Mouse (Mus musculus): Measurements from ENCODE around the gene Slc52a3. TPM values are rescaled to one million over a fixed set of nuclear protein-coding genes. Genes with fewer than 3 reads are reported as not detected.

Gene Slc52a3
- polyA plus RNA-seq, 1 experiment from 2014 or later, result 1.3 TPM

- Histone ChIP-seq H3K27me3 (peaks cover 38% of the 10 kb centered on the region), H3K36me3 (replicated peaks) (peaks cover 6% of the 10 kb centered on the region), H3K9ac (no peak overlapping the region), H3K27ac (replicated peaks) (no peak overlapping the region), H3K4me1 (replicated peaks) (peaks cover 86% of the 10 kb centered on the region), H3K9me3 (replicated peaks) (no peaks in the 10 kb centered on the region), H3K4me2 (no peak overlapping the region), H3K4me3 (replicated peaks) (no peak overlapping the region)
- 57% methylated on average over 5 of the region's 5 CpGs for WGBS (ENCODE audit: insufficient replicate concordance)
- ATAC-seq (ENCODE audit: insufficient read depth), result no peak
Measured at GRCm38 (mm10) chr2:151975295-151975694, 21.0 kb upstream of the Slc52a3 start.

- H3K9ac ChIP-seq, result no peak overlapping the region
- no peak overlapping the region for H3K4me3 ChIP-seq (replicated peaks)
- 72% methylated on average over 3 of the region's 3 CpGs for WGBS (ENCODE audit: insufficient replicate concordance)
- ATAC-seq (ENCODE audit: insufficient read depth), result no peak
- H3K27ac ChIP-seq (replicated peaks), result no peak overlapping the region; the same call in 1 of the 2 replicates
- peaks cover 4% of the 10 kb centered on the region; the same call in 1 of the 2 replicates for H3K36me3 ChIP-seq (replicated peaks)
- peaks cover 84% of the 10 kb centered on the region for H3K4me1 ChIP-seq (replicated peaks)
- H3K4me2 ChIP-seq, result peak overlapping the region; percentile 29; the same call in 1 of the 2 replicates
- H3K27me3 ChIP-seq, result peaks cover 38% of the 10 kb centered on the region
- no peaks in the 10 kb centered on the region for H3K9me3 ChIP-seq (replicated peaks)
Measured at GRCm38 (mm10) chr2:151976067-151976466, 20.2 kb upstream of the Slc52a3 start.

DNA sequence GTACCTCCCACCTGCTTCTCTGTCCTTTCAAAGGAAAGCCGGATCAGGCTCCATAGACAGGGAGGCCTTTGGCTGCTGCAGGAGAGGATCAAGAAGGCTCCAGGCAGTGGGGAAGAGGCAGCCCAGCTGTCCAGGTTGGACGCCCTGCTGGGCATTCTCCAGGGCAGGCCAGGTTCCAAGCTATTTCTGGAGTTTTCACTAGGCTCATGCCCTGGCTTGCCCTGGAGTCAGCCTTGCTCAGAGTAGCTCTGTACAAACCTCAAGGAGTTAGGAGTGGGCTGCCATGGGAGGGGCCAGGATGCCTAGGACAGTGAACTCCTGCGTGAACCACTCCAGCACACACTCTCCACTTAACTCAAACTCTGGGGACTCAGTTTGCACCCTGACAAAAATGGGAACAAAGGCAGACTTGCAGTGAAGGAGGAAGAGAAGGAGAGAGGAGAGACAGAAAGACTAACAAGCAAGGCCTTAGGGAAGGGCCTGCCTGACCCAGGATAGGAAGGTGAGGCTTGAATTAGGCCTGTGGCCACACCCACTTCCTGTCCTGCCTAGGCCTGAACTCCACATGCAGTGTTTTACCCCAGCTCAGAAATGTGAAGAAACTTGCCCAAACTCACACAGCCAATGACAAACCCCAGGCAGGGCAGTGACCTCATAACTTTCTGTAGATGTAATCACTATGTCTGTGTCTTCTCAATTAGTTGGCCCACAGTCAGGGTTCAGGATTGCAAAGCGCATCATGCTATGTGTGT lies 18.4 kb upstream of the Slc52a3 start:
- no peak overlapping the region for H3K9ac ChIP-seq
- peak overlapping the region; percentile 81 for H3K4me2 ChIP-seq
- H3K27ac ChIP-seq (replicated peaks), result peak overlapping the region; percentile 45; the same call in 1 of the 2 replicates
- H3K27me3 ChIP-seq, result peaks cover 28% of the 10 kb centered on the region
- no peaks in the 10 kb centered on the region for H3K9me3 ChIP-seq (replicated peaks)
- H3K4me1 ChIP-seq (replicated peaks), result peaks cover 66% of the 10 kb centered on the region
- H3K4me3 ChIP-seq (replicated peaks), result 0 out of 2 replicates have a peak overlapping the region, but pooled peaks have one; percentile 81
- WGBS (ENCODE audit: insufficient replicate concordance), result 74% methylated on average over 4 of the region's 4 CpGs
- ATAC-seq (ENCODE audit: insufficient read depth), result no peak
- peaks cover 4% of the 10 kb centered on the region; the same call in 1 of the 2 replicates for H3K36me3 ChIP-seq (replicated peaks)

DNA sequence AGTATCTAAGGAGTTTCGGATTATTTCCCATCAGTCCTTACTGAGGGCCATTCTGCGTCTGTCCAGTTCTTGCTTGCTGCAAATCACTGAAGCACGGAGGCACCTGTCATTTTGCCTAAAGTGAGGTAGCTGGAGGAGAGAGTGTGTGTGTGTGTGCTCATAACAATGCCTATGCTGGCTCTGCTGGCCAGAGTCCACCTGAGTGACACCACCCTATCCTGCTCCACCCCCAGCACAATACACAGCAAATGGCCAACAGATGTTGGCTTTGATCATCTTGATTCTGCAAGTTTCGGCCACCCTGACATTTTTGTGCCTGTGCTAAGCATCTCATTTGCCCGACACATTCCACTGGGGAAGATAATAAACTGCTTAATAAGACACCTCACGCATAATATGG lies 17.8 kb upstream of the Slc52a3 start:
- Histone ChIP-seq H3K36me3 (replicated peaks) (peaks cover 4% of the 10 kb centered on the region; the same call in 1 of the 2 replicates), H3K4me3 (replicated peaks) (peak overlapping the region; percentile 81)
- 69% methylated on average over 6 of the region's 6 CpGs for WGBS (ENCODE audit: insufficient replicate concordance)

GRCm38 (mm10) chr2:151979470-151980354 lies 16.6 kb upstream of the Slc52a3 start, which contains the start of gene Fam110a:
TSS of gene Fam110a (minus strand) at chr2:151980219.
- Histone ChIP-seq H3K9me3 (replicated peaks) (no peaks in the 10 kb centered on the region), H3K4me3 (replicated peaks) (peak within 1 kb of the TSS; percentile 81), H3K4me2 (peak within 1 kb of the TSS; percentile 81), H3K27me3 (peaks cover 10% of the 10 kb centered on the region), H3K27ac (replicated peaks) (peak within 1 kb of the TSS; percentile 70), H3K4me1 (replicated peaks) (peaks cover 48% of the 10 kb centered on the region), H3K36me3 (replicated peaks) (peaks cover 4% of the 10 kb centered on the region; the same call in 1 of the 2 replicates), H3K9ac (peak within 1 kb of the TSS; percentile 84)
- under 1% methylated on average over 46 of the region's 46 CpGs for WGBS (ENCODE audit: insufficient replicate concordance)
- peak; percentile 74 for ATAC-seq (ENCODE audit: insufficient read depth)

More for the DNA sequence above, 17.8 kb upstream of the Slc52a3 start:
- Histone ChIP-seq H3K4me2 (peak overlapping the region; percentile 81), H3K9me3 (replicated peaks) (no peaks in the 10 kb centered on the region), H3K27me3 (peaks cover 22% of the 10 kb centered on the region), H3K4me1 (replicated peaks) (peaks cover 60% of the 10 kb centered on the region), H3K27ac (replicated peaks) (peak overlapping the region; percentile 45; the same call in 1 of the 2 replicates), H3K9ac (no peak overlapping the region; the same call in 1 of the 2 replicates)
- no peak for ATAC-seq (ENCODE audit: insufficient read depth)

- peaks cover 4% of the 10 kb centered on the region; the same call in 1 of the 2 replicates for H3K36me3 ChIP-seq (replicated peaks)
- H3K27ac ChIP-seq (replicated peaks), result no peak overlapping the region
- H3K9ac ChIP-seq, result peak overlapping the region; percentile 84; the same call in 1 of the 2 replicates
- H3K4me1 ChIP-seq (replicated peaks), result peaks cover 46% of the 10 kb centered on the region
- peak overlapping the region; percentile 81 for H3K4me2 ChIP-seq
- no peak for ATAC-seq (ENCODE audit: insufficient read depth)
- peaks cover 4% of the 10 kb centered on the region for H3K27me3 ChIP-seq
- H3K4me3 ChIP-seq (replicated peaks), result peak overlapping the region; percentile 81
- 43% methylated on average over 3 of the region's 3 CpGs for WGBS (ENCODE audit: insufficient replicate concordance)
- H3K9me3 ChIP-seq (replicated peaks), result no peaks in the 10 kb centered on the region
Measured at GRCm38 (mm10) chr2:151980355-151980693, 16.0 kb upstream of the Slc52a3 start.

GRCm38 (mm10) chr2:151981268-151981667 lies 15.0 kb upstream of the Slc52a3 start:
- H3K36me3 ChIP-seq (replicated peaks), result peaks cover 4% of the 10 kb centered on the region; the same call in 1 of the 2 replicates
- H3K27me3 ChIP-seq, result peaks cover 4% of the 10 kb centered on the region
- H3K9me3 ChIP-seq (replicated peaks), result no peaks in the 10 kb centered on the region
- no peak overlapping the region for H3K4me3 ChIP-seq (replicated peaks)
- WGBS (ENCODE audit: insufficient replicate concordance), result 23% methylated on average over 6 of the region's 6 CpGs
- peaks cover 50% of the 10 kb centered on the region for H3K4me1 ChIP-seq (replicated peaks)
- no peak overlapping the region for H3K4me2 ChIP-seq
- H3K27ac ChIP-seq (replicated peaks), result no peak overlapping the region
- no peak overlapping the region for H3K9ac ChIP-seq
- no peak for ATAC-seq (ENCODE audit: insufficient read depth)

DNA sequence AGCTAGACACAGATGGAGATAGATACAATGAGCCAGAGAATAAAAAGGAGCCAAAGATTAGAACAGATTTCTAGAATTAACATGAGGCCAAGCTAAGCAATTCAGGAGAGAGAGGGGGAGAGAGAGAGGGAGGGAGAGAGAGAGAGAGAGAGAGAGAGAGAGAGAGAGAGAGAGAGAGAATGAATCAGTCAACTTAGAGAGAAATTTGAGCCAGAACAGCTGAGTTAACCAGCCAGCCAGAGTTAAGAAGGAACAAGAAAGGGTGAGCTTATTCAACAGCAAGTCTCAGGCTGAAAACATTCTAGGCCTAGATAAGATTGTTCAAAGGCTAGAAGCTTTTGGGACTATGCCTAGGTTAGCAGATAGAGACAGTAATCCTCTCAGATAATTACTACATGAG lies 13.8 kb upstream of the Slc52a3 start:
- Histone ChIP-seq H3K4me2 (no peak overlapping the region), H3K4me3 (replicated peaks) (no peak overlapping the region), H3K27me3 (peaks cover 4% of the 10 kb centered on the region), H3K9me3 (replicated peaks) (no peaks in the 10 kb centered on the region), H3K9ac (no peak overlapping the region), H3K4me1 (replicated peaks) (peaks cover 37% of the 10 kb centered on the region), H3K36me3 (replicated peaks) (no peaks in the 10 kb centered on the region), H3K27ac (replicated peaks) (no peak overlapping the region)
- ATAC-seq (ENCODE audit: insufficient read depth), result no peak

- Histone ChIP-seq H3K4me1 (replicated peaks) (peaks cover 22% of the 10 kb centered on the region), H3K4me2 (no peak overlapping the region), H3K9ac (no peak overlapping the region), H3K36me3 (replicated peaks) (no peaks in the 10 kb centered on the region), H3K27me3 (peaks cover 11% of the 10 kb centered on the region), H3K9me3 (replicated peaks) (no peaks in the 10 kb centered on the region), H3K27ac (replicated peaks) (no peak overlapping the region), H3K4me3 (replicated peaks) (no peak overlapping the region)
- no peak for ATAC-seq (ENCODE audit: insufficient read depth)
- WGBS (ENCODE audit: insufficient replicate concordance), result 67% methylated on average over 9 of the region's 9 CpGs
Measured at GRCm38 (mm10) chr2:151984019-151984418, 12.3 kb upstream of the Slc52a3 start.

- Histone ChIP-seq H3K4me2 (no peak overlapping the region), H3K27ac (replicated peaks) (no peak overlapping the region), H3K4me1 (replicated peaks) (peaks cover 8% of the 10 kb centered on the region), H3K4me3 (replicated peaks) (no peak overlapping the region), H3K9me3 (replicated peaks) (no peaks in the 10 kb centered on the region), H3K27me3 (peaks cover 11% of the 10 kb centered on the region), H3K9ac (no peak overlapping the region), H3K36me3 (replicated peaks) (no peaks in the 10 kb centered on the region)
- 40% methylated on average over 7 of the region's 7 CpGs for WGBS (ENCODE audit: insufficient replicate concordance)
- 0 out of 2 replicates have a peak, but pooled peaks have one; percentile 40 for ATAC-seq (ENCODE audit: insufficient read depth)
Measured at GRCm38 (mm10) chr2:151985426-151986172, 10.7 kb upstream of the Slc52a3 start.

All from liver, embryonic 15.5 days (tissue).